Mouse (Mus musculus): ENCODE data around the gene Rapgef2. TPM values are rescaled to one million over a fixed set of nuclear protein-coding genes. Genes with fewer than 3 reads are reported as not detected.

The Rapgef2 gene
- polyA plus RNA-seq, 1 experiment from 2014 or later = 3.1 TPM

GRCm38 (mm10) chr3:79195280-79195679 lies 91.0 kb downstream of the Rapgef2 start:
- DNase-seq (ENCODE audit: low spot score) (no peak), ATAC-seq (replicated peaks; ENCODE audit: low FRiP score) (no peak)
- H3K9me3 ChIP-seq (ENCODE audit: control insufficient read depth, low read length) = no peaks in the 10 kb centered on the region
- H3K9ac ChIP-seq (ENCODE audit: low read depth, low read length) = no peak overlapping the region
- H3K27me3 ChIP-seq (replicated peaks; ENCODE audit: control insufficient read depth, insufficient read depth, low read length) = no peaks in the 10 kb centered on the region
- no peak overlapping the region for H3K4me2 ChIP-seq
- no peaks in the 10 kb centered on the region; the same call in 1 of the 2 replicates for H3K4me1 ChIP-seq (replicated peaks; ENCODE audit: control insufficient read depth, insufficient read depth, low read length)
- H3K36me3 ChIP-seq (ENCODE audit: control insufficient read depth, insufficient read depth, low read length) = no peaks in the 10 kb centered on the region
- no peak overlapping the region for H3K4me3 ChIP-seq (ENCODE audit: low read depth, low read length)
- no peak overlapping the region for H3K27ac ChIP-seq (ENCODE audit: low read depth, low read length)
- WGBS = 84% methylated on average over 9 of the region's 9 CpGs

- 76% methylated on average over 8 of the region's 8 CpGs for WGBS
- no peak for DNase-seq (ENCODE audit: low spot score)
- ATAC-seq (replicated peaks; ENCODE audit: low FRiP score) = no peak
- H3K36me3 ChIP-seq (ENCODE audit: control insufficient read depth, insufficient read depth, low read length) = no peaks in the 10 kb centered on the region
- no peak overlapping the region for H3K9ac ChIP-seq (ENCODE audit: low read depth, low read length)
- no peaks in the 10 kb centered on the region for H3K27me3 ChIP-seq (replicated peaks; ENCODE audit: control insufficient read depth, insufficient read depth, low read length)
- no peaks in the 10 kb centered on the region; the same call in 1 of the 2 replicates for H3K4me1 ChIP-seq (replicated peaks; ENCODE audit: control insufficient read depth, insufficient read depth, low read length)
- H3K27ac ChIP-seq (ENCODE audit: low read depth, low read length) = no peak overlapping the region
- no peak overlapping the region for H3K4me3 ChIP-seq (ENCODE audit: low read depth, low read length)
- H3K9me3 ChIP-seq (ENCODE audit: control insufficient read depth, low read length) = no peaks in the 10 kb centered on the region
- no peak overlapping the region for H3K4me2 ChIP-seq
These were observed 92.1 kb downstream of the Rapgef2 start for GRCm38 (mm10) chr3:79194111-79194793.

GRCm38 (mm10) chr3:79193001-79193400 lies 93.3 kb downstream of the Rapgef2 start:
- Histone ChIP-seq H3K9ac (ENCODE audit: low read depth, low read length) (no peak overlapping the region), H3K27ac (ENCODE audit: low read depth, low read length) (no peak overlapping the region), H3K9me3 (ENCODE audit: control insufficient read depth, low read length) (no peaks in the 10 kb centered on the region), H3K27me3 (replicated peaks; ENCODE audit: control insufficient read depth, insufficient read depth, low read length) (no peaks in the 10 kb centered on the region), H3K4me2 (no peak overlapping the region), H3K4me3 (ENCODE audit: low read depth, low read length) (no peak overlapping the region), H3K36me3 (ENCODE audit: control insufficient read depth, insufficient read depth, low read length) (no peaks in the 10 kb centered on the region), H3K4me1 (replicated peaks; ENCODE audit: control insufficient read depth, insufficient read depth, low read length) (no peaks in the 10 kb centered on the region; the same call in 1 of the 2 replicates)
- no peak for ATAC-seq (replicated peaks; ENCODE audit: low FRiP score)
- no peak for DNase-seq (ENCODE audit: low spot score)
- WGBS = 73% methylated on average over 4 of the region's 4 CpGs

GRCm38 (mm10) chr3:79191981-79192380 lies 94.3 kb downstream of the Rapgef2 start:
- no peak overlapping the region for H3K9ac ChIP-seq (ENCODE audit: low read depth, low read length)
- H3K27me3 ChIP-seq (replicated peaks; ENCODE audit: control insufficient read depth, insufficient read depth, low read length) = no peaks in the 10 kb centered on the region
- H3K36me3 ChIP-seq (ENCODE audit: control insufficient read depth, insufficient read depth, low read length) = no peaks in the 10 kb centered on the region
- no peak overlapping the region for H3K4me3 ChIP-seq (ENCODE audit: low read depth, low read length)
- ATAC-seq (replicated peaks; ENCODE audit: low FRiP score) (no peak), DNase-seq (ENCODE audit: low spot score) (no peak)
- WGBS = 84% methylated on average over 9 of the region's 9 CpGs
- no peaks in the 10 kb centered on the region for H3K9me3 ChIP-seq (ENCODE audit: control insufficient read depth, low read length)
- H3K27ac ChIP-seq (ENCODE audit: low read depth, low read length) = no peak overlapping the region
- H3K4me1 ChIP-seq (replicated peaks; ENCODE audit: control insufficient read depth, insufficient read depth, low read length) = no peaks in the 10 kb centered on the region; the same call in 1 of the 2 replicates
- H3K4me2 ChIP-seq = no peak overlapping the region

- H3K9ac ChIP-seq (ENCODE audit: low read depth, low read length) = no peak overlapping the region
- no peak overlapping the region for H3K4me3 ChIP-seq (ENCODE audit: low read depth, low read length)
- no peak overlapping the region for H3K4me2 ChIP-seq
- H3K27me3 ChIP-seq (replicated peaks; ENCODE audit: control insufficient read depth, insufficient read depth, low read length) = no peaks in the 10 kb centered on the region
- ATAC-seq (replicated peaks; ENCODE audit: low FRiP score) (no peak), DNase-seq (ENCODE audit: low spot score) (no peak)
- H3K27ac ChIP-seq (ENCODE audit: low read depth, low read length) = no peak overlapping the region
- WGBS = 84% methylated on average over 11 of the region's 11 CpGs
- H3K4me1 ChIP-seq (replicated peaks; ENCODE audit: control insufficient read depth, insufficient read depth, low read length) = no peaks in the 10 kb centered on the region; the same call in 1 of the 2 replicates
- H3K9me3 ChIP-seq (ENCODE audit: control insufficient read depth, low read length) = no peaks in the 10 kb centered on the region
- no peaks in the 10 kb centered on the region for H3K36me3 ChIP-seq (ENCODE audit: control insufficient read depth, insufficient read depth, low read length)
These were observed 94.8 kb downstream of the Rapgef2 start for GRCm38 (mm10) chr3:79191471-79191870.

GRCm38 (mm10) chr3:79190377-79190776 lies 95.9 kb downstream of the Rapgef2 start:
- ATAC-seq (replicated peaks; ENCODE audit: low FRiP score) (no peak), DNase-seq (ENCODE audit: low spot score) (no peak)
- Histone ChIP-seq H3K4me2 (no peak overlapping the region), H3K9me3 (ENCODE audit: control insufficient read depth, low read length) (no peaks in the 10 kb centered on the region), H3K4me3 (ENCODE audit: low read depth, low read length) (no peak overlapping the region), H3K4me1 (replicated peaks; ENCODE audit: control insufficient read depth, insufficient read depth, low read length) (no peaks in the 10 kb centered on the region; the same call in 1 of the 2 replicates), H3K27me3 (replicated peaks; ENCODE audit: control insufficient read depth, insufficient read depth, low read length) (no peaks in the 10 kb centered on the region), H3K27ac (ENCODE audit: low read depth, low read length) (no peak overlapping the region), H3K36me3 (ENCODE audit: control insufficient read depth, insufficient read depth, low read length) (no peaks in the 10 kb centered on the region), H3K9ac (ENCODE audit: low read depth, low read length) (no peak overlapping the region)
- WGBS = 89% methylated on average over 3 of the region's 3 CpGs

- 79% methylated on average over 1 of the region's 1 CpGs for WGBS
- Histone ChIP-seq H3K27ac (ENCODE audit: low read depth, low read length) (no peak overlapping the region), H3K36me3 (ENCODE audit: control insufficient read depth, insufficient read depth, low read length) (no peaks in the 10 kb centered on the region), H3K4me1 (replicated peaks; ENCODE audit: control insufficient read depth, insufficient read depth, low read length) (no peaks in the 10 kb centered on the region), H3K4me3 (ENCODE audit: low read depth, low read length) (no peak overlapping the region), H3K9ac (ENCODE audit: low read depth, low read length) (no peak overlapping the region), H3K9me3 (ENCODE audit: control insufficient read depth, low read length) (no peaks in the 10 kb centered on the region), H3K4me2 (no peak overlapping the region), H3K27me3 (replicated peaks; ENCODE audit: control insufficient read depth, insufficient read depth, low read length) (no peaks in the 10 kb centered on the region)
- DNase-seq (ENCODE audit: low spot score) = no peak
- ATAC-seq (replicated peaks; ENCODE audit: low FRiP score) = no peak
These were observed 98.4 kb downstream of the Rapgef2 start for GRCm38 (mm10) chr3:79187912-79188311.

- Histone ChIP-seq H3K36me3 (ENCODE audit: control insufficient read depth, insufficient read depth, low read length) (no peaks in the 10 kb centered on the region), H3K4me3 (ENCODE audit: low read depth, low read length) (no peak overlapping the region), H3K9me3 (ENCODE audit: control insufficient read depth, low read length) (no peaks in the 10 kb centered on the region), H3K27me3 (replicated peaks; ENCODE audit: control insufficient read depth, insufficient read depth, low read length) (no peaks in the 10 kb centered on the region), H3K9ac (ENCODE audit: low read depth, low read length) (no peak overlapping the region), H3K4me2 (no peak overlapping the region), H3K4me1 (replicated peaks; ENCODE audit: control insufficient read depth, insufficient read depth, low read length) (peaks cover 19% of the 10 kb centered on the region), H3K27ac (ENCODE audit: low read depth, low read length) (no peak overlapping the region)
- WGBS = 77% methylated on average over 3 of the region's 3 CpGs
- DNase-seq (ENCODE audit: low spot score) = no peak
- ATAC-seq (replicated peaks; ENCODE audit: low FRiP score) = no peak
These were observed 104.0 kb downstream of the Rapgef2 start for GRCm38 (mm10) chr3:79182290-79182689.
